Mouse (Mus musculus) ovary, postnatal 10 days (tissue): ENCODE data around the gene 1700024G13Rik.

Experiments
- DNase-seq: peaks from one replicate; pipeline ENCODE4 v3.0.0; 2022; ENCODE audit warnings: low spot score

The 1700024G13Rik gene

DNA sequence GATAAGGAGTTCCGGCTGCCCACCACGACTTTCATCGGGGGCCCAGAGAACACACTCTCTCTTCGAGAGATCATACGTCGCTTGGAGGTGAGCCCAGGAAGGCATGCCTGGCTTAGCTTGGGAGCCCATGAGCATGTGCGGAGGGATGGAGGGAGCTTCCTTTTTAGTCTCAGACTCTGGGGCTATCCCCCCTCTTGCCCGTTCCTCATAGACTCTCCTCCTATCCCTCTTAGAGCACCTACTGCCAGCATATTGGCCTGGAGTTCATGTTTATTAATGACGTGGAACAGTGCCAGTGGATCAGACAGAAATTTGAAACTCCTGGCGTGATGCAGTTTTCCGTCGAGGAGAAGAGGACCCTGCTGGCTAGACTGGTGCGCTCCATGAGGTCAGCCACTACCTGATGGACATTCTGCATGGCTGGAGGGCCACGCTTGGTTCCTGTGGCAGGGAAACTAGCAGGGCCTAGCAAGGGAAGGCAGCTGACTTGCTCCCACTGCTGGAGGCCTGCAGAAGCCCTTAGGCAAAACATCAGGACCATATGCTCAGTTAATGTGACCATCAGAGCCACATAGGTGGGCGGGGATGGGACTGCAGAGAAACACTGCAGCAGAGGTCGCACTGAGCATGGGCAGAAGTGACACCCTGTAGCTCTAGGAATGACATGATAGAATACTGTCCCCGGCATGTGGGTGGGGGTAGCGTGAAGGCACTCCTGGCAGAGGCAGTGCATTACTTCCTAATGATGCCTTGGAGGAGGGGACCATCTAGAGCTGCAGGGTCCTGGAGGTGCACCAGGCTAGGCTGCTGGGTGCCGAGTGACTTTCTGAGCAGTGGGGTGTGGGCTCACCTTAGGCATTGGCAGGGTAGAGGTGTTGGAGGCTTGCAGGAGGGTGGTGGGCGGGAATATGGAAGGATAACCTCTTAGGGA is 55.4 kb downstream of the 1700024G13Rik start:
- no peak for DNase-seq

GRCm38 (mm10) chr14:32327366-32327765 is 60.8 kb downstream of the 1700024G13Rik start:
- DNase-seq = no peak
